Mouse (Mus musculus) limb, embryonic 12.5 days (tissue): ENCODE data around the gene Mfsd12. TPM values are rescaled to one million over a fixed set of nuclear protein-coding genes. Genes with fewer than 3 reads are reported as not detected.

Experiments
- ATAC-seq: fragments of 200-750 bp; cut with Nextera tagmentation; 2 replicates; pipeline ENCODE4 v1.8.0; 2017; ENCODE audit warnings: low read depth, moderate TSS enrichment; ENCODE audit not compliant: insufficient number of reproducible peaks, insufficient read depth, low FRiP score, low TSS enrichment
- H3K27ac ChIP-seq: fragments of 300-500 bp; sonication (generic); 2 replicates; pipeline ENCODE4 v1.5.1; 2016; ENCODE audit warnings: mild to moderate bottlenecking, moderate library complexity
- H3K27me3 ChIP-seq: fragments of 300-500 bp; sonication (generic); 2 replicates; pipeline ENCODE4 v1.6.1; 2016; ENCODE audit warnings: mild to moderate bottlenecking, moderate library complexity
- H3K36me3 ChIP-seq: fragments of 300-500 bp; sonication (generic); 2 replicates; pipeline ENCODE4 v1.6.1; 2016; ENCODE audit warnings: mild to moderate bottlenecking, moderate library complexity
- H3K4me1 ChIP-seq: fragments of 300-500 bp; sonication (generic); replicated peaks from 2 replicates; pipeline ENCODE4 v1.6.1; 2016
- H3K4me2 ChIP-seq: fragments of 300-500 bp; sonication (generic); 2 replicates; pipeline ENCODE4 v1.6.1; 2016; ENCODE audit warnings: mild to moderate bottlenecking, moderate library complexity
- H3K4me3 ChIP-seq: fragments of 300-500 bp; sonication (generic); replicated peaks from 2 replicates; pipeline ENCODE4 v1.5.1; 2016; ENCODE audit warnings: mild to moderate bottlenecking
- H3K9ac ChIP-seq: fragments of 300-500 bp; sonication (generic); replicated peaks from 2 replicates; pipeline ENCODE4 v1.6.1; 2016; ENCODE audit warnings: mild to moderate bottlenecking, moderate library complexity
- H3K9me3 ChIP-seq: fragments of 300-500 bp; sonication (generic); 2 replicates; pipeline ENCODE4 v1.6.1; 2016; ENCODE audit warnings: mild to moderate bottlenecking, moderate library complexity
- WGBS: fragments of 180-500 bp; shearing (Covaris S2); methylation state at CpG from one replicate; pipeline ENCODE4 v1.1.7; 2016; 5-methylcytosine and 5-hydroxymethylcytosine counted together
- polyA plus RNA-seq: library from polyadenylated mRNA; unstranded; fragments of >200 nt; fragmentation: Nextera tagmentation; extraction: Ambion mirVana; gene quantifications from 2 replicates; pipeline ENCODE4 v1.2.1, GENCODE M21; 2016

Mfsd12 gene
- polyA plus RNA-seq, 1 experiment from 2014 or later, result 13.3 TPM

DNA sequence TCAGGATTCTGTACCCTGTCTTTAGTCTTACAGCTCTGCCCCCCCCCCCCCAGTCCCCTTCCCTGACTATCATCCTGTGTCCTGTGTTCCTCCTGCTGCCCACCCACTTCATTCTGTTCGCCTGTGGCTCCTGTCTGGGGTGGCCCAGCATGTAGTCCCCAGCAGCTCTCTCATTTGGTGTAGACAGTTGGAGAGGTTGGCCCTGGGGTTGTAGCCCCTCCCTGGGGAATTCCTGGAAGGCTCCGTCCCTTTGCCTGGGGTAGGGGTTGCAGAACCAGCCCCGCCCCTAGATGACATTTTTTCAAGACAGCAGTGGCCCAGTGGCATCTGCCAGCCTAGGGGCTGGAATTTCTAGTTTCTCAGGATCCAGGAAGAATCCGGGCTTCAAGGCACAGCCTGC lies 918 bp downstream of the Mfsd12 start:
- H3K9me3 ChIP-seq, result no peaks in the 10 kb centered on the region
- H3K4me3 ChIP-seq, result peak overlapping the region; percentile 75
- H3K27me3 ChIP-seq, result peaks cover 28% of the 10 kb centered on the region
- H3K36me3 ChIP-seq, result peaks cover 16% of the 10 kb centered on the region; the same call in 1 of the 2 replicates
- ATAC-seq, result no peak
- WGBS, result 38% methylated on average over 4 of the region's 4 CpGs
- peaks cover 43% of the 10 kb centered on the region for H3K4me1 ChIP-seq
- peak overlapping the region; percentile 78 for H3K9ac ChIP-seq
- H3K4me2 ChIP-seq, result peak overlapping the region; percentile 94
- H3K27ac ChIP-seq, result no peak overlapping the region

DNA sequence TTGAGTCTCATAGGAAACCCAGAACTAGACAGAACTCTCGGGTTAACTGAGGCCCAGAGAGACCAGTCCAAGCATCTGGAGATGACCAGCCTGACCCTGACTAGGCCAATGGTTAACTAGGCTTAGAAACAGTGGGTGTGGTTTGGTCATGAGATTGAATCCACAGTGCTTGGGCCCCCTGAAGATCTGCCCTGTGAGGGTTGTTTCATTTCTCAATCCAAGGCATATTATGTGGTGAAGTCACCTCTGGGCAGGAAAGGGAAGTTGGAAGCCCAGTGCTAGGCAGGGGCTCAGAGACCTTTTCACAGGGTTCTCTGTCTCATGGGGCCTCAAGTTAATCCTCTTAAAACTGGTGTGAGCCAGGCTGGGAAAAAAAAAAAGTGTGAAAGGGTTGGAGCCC lies 1.6 kb downstream of the Mfsd12 start:
- Histone ChIP-seq H3K27ac (no peak overlapping the region), H3K9ac (peak overlapping the region; percentile 78; the same call in 1 of the 2 replicates), H3K4me1 (peaks cover 50% of the 10 kb centered on the region), H3K4me3 (no peak overlapping the region), H3K4me2 (peak overlapping the region; percentile 94; the same call in 1 of the 2 replicates), H3K27me3 (peaks cover 35% of the 10 kb centered on the region), H3K9me3 (no peaks in the 10 kb centered on the region), H3K36me3 (peaks cover 16% of the 10 kb centered on the region; the same call in 1 of the 2 replicates)
- no peak for ATAC-seq
- 56% methylated on average over 1 of the region's 1 CpGs for WGBS

GRCm38 (mm10) chr10:81360721-81361120 lies 3.4 kb downstream of the Mfsd12 start:
- Histone ChIP-seq H3K4me2 (no peak overlapping the region), H3K36me3 (peaks cover 16% of the 10 kb centered on the region; the same call in 1 of the 2 replicates), H3K27me3 (peaks cover 53% of the 10 kb centered on the region), H3K27ac (no peak overlapping the region), H3K9me3 (no peaks in the 10 kb centered on the region), H3K4me1 (peaks cover 64% of the 10 kb centered on the region), H3K9ac (no peak overlapping the region), H3K4me3 (no peak overlapping the region)
- 62% methylated on average over 8 of the region's 8 CpGs for WGBS
- no peak for ATAC-seq

- no peak overlapping the region for H3K4me3 ChIP-seq
- WGBS, result 77% methylated on average over 12 of the region's 12 CpGs
- no peak for ATAC-seq
- H3K4me2 ChIP-seq, result no peak overlapping the region
- H3K36me3 ChIP-seq, result peaks cover 30% of the 10 kb centered on the region
- 0 out of 2 replicates have a peak overlapping the region, but pooled peaks have one; percentile 18 for H3K9ac ChIP-seq
- peaks cover 61% of the 10 kb centered on the region for H3K27me3 ChIP-seq
- H3K27ac ChIP-seq, result no peak overlapping the region
- H3K4me1 ChIP-seq, result peaks cover 52% of the 10 kb centered on the region
- no peaks in the 10 kb centered on the region for H3K9me3 ChIP-seq
These were observed 5.2 kb downstream of the Mfsd12 start for GRCm38 (mm10) chr10:81362336-81362949.

DNA sequence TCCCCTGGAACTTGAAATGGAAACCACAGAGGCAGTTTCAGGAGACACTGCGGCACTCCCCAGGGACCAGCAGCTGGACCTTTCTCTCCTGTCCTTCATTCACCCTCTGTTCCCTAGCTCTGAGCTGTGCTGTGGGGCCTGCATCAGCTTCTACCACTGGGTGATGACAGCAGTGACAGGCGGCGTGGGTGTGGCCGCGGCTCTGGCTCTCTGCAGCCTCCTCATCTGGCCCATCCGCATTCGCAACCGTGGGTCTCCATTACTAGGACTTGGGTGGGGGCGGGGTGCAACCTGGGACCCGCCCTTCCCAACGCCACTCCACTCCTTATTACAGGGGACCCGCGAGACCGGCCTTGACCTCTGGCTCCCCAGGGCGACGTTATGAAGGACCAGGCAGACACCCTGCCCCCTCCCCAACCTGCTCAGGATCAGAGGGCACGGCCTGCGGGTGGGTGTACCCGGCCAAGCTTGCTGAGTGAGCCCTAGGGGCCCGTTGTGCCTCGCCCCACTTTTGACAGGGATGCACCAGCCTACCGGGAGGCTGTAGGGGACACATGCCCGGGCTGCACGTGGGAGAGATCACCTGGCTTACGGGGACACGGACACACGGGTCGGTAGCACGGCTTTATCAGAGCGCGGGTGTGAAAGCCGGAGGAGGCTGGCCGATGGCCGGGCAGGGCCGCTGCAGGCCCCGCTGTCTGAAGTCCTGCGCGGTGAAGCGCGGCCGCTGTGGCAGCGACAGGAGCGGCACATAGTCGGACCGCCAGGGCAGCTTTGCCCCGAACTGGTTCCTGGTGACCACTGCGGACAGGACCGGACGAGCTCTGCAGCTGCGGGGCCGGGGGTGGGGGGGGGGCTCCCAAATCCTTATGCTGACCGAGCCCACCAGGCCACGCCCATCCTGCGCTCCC lies 6.4 kb downstream of the Mfsd12 start:
- H3K36me3 ChIP-seq, result peaks cover 42% of the 10 kb centered on the region
- no peak overlapping the region for H3K27ac ChIP-seq
- peaks cover 40% of the 10 kb centered on the region for H3K4me1 ChIP-seq

DNA sequence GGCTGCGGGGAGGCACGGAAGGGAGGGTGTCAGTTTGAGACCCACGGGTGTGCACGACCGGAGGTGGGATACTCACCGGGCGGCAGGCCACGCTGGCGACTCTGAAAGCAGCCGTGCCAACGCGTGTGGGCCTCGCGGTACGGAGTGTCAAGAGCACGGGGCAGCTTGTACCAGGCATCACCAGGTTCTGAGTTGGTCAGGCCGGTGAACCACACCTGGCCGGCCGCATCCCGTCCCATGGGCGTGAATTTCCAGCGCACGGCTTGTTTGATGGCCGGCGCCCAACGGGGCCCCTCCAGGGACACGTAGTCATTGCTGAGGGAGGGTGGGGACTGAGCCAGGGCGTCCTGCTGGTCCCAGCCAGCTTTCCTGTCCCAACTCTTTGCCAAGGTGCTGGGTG lies 7.4 kb downstream of the Mfsd12 start:
- peaks cover 52% of the 10 kb centered on the region for H3K36me3 ChIP-seq
- no peak overlapping the region for H3K27ac ChIP-seq
- H3K9me3 ChIP-seq, result no peaks in the 10 kb centered on the region
- 13% methylated on average over 28 of the region's 28 CpGs for WGBS
- H3K4me3 ChIP-seq, result peak overlapping the region; percentile 37
- peaks cover 32% of the 10 kb centered on the region for H3K4me1 ChIP-seq
- ATAC-seq, result no peak; the same call in 1 of the 2 replicates
- H3K27me3 ChIP-seq, result peaks cover 49% of the 10 kb centered on the region
- peak overlapping the region; percentile 37; the same call in 1 of the 2 replicates for H3K9ac ChIP-seq
- peak overlapping the region; percentile 67 for H3K4me2 ChIP-seq

More for the DNA sequence above, 6.4 kb downstream of the Mfsd12 start:
- Histone ChIP-seq H3K27me3 (peaks cover 50% of the 10 kb centered on the region), H3K4me3 (peak overlapping the region; percentile 37), H3K4me2 (peak overlapping the region; percentile 67), H3K9me3 (no peaks in the 10 kb centered on the region), H3K9ac (peak overlapping the region; percentile 55)
- WGBS, result 9% methylated on average over 54 of the region's 54 CpGs
- no peak for ATAC-seq

DNA sequence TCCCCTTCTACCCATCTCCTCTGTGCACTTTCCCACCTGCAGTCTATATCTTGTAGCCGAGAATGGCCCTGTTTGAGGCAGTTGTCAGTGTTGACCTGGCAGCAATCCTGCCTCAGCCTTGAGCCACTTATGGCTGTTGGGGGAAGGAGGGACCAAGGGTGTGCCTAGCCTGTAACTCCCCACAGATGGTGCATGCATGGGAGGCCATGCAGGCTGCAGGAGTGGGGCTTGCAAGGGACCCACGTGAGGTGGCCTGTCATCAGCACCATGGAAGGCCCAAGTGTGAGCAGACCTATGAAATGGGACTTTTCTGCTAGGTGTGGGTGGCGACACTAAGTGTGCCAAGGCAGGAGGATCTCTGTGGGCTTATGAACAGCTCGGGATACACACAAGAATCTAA lies 7.8 kb downstream of the Mfsd12 start:
- Histone ChIP-seq H3K27ac (no peak overlapping the region), H3K27me3 (peaks cover 49% of the 10 kb centered on the region), H3K36me3 (peaks cover 56% of the 10 kb centered on the region), H3K9me3 (no peaks in the 10 kb centered on the region), H3K4me1 (peaks cover 28% of the 10 kb centered on the region), H3K9ac (no peak overlapping the region), H3K4me3 (peak overlapping the region; percentile 37), H3K4me2 (peak overlapping the region; percentile 67)
- WGBS, result 37% methylated on average over 4 of the region's 4 CpGs
- ATAC-seq, result 0 out of 2 replicates have a peak, but pooled peaks have one; percentile 5

GRCm38 (mm10) chr10:81365672-81366476 lies 8.6 kb downstream of the Mfsd12 start, which contains the start of gene 4930404N11Rik:
4930404N11Rik (minus strand) TSS chr10:81365816.
- no peak for ATAC-seq
- peak within 1 kb of the TSS; percentile 37 for H3K4me3 ChIP-seq
- H3K9ac ChIP-seq, result peak within 1 kb of the TSS; percentile 37; the same call in 1 of the 2 replicates
- H3K27me3 ChIP-seq, result peaks cover 49% of the 10 kb centered on the region
- WGBS, result 33% methylated on average over 12 of the region's 12 CpGs
- no peak within 1 kb of the TSS for H3K27ac ChIP-seq
- H3K36me3 ChIP-seq, result peaks cover 64% of the 10 kb centered on the region
- H3K4me1 ChIP-seq, result peaks cover 24% of the 10 kb centered on the region
- no peaks in the 10 kb centered on the region for H3K9me3 ChIP-seq
- H3K4me2 ChIP-seq, result peak within 1 kb of the TSS; percentile 67

DNA sequence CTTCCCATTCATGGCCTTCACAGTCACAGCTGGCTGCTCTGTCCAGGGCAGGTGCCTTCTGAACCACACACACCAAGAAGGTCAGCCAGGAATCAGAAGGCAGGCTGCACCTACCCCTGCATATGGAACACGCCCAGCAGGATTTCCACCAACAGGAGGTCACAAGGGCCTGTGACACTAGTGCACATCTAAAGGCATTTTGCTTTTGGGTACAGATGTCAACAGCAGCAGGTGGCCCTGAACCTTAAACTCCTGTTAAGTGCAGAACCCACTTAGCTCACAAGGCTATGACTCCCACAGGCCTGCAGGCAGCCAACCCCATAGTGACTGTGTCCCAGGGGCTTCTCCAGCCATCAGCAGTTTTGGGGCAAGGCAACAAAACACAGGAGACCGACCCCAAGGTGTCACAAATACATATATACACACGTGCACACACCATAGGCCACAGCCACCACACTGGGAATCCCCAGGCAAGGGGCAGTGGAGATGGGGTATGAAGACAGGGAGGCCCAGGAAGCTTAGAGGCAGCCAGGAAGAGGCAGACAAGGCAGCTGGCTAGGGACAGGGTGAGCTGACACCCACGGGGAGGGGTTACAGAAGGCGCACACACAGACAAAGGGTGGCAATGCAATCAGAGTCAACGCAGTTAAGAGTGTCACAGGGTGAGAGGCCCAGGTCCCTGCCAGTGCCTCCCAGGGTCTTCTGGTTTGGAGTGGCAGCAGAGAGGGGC lies 9.4 kb downstream of the Mfsd12 start:
- H3K9ac ChIP-seq, result no peak overlapping the region
- H3K27me3 ChIP-seq, result peaks cover 48% of the 10 kb centered on the region
- WGBS, result 86% methylated on average over 6 of the region's 6 CpGs
- no peak for ATAC-seq
- H3K27ac ChIP-seq, result no peak overlapping the region
- H3K36me3 ChIP-seq, result peaks cover 71% of the 10 kb centered on the region
- H3K4me3 ChIP-seq, result no peak overlapping the region
- no peak overlapping the region for H3K4me2 ChIP-seq
- H3K9me3 ChIP-seq, result no peaks in the 10 kb centered on the region
- peaks cover 22% of the 10 kb centered on the region for H3K4me1 ChIP-seq

DNA sequence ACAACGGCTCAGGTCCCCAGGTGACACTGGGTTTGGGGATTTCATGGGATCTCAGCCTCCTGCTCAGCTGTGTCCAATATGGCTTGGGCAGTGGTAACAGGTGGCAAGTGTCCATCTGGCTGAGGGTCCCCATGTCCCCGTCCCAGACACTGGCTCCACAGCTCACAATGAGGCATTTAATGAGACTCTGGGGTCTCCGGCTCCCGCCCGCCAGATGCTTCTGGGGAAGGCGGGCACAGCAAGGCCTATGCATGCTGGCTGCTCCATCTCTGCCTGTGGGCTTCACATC lies 9.9 kb downstream of the Mfsd12 start:
- H3K4me1 ChIP-seq, result peaks cover 22% of the 10 kb centered on the region

More for the DNA sequence above, 9.9 kb downstream of the Mfsd12 start:
- Histone ChIP-seq H3K9ac (no peak overlapping the region), H3K27me3 (peaks cover 43% of the 10 kb centered on the region), H3K9me3 (no peaks in the 10 kb centered on the region), H3K27ac (no peak overlapping the region), H3K4me3 (no peak overlapping the region), H3K36me3 (peaks cover 71% of the 10 kb centered on the region), H3K4me2 (no peak overlapping the region)
- 82% methylated on average over 6 of the region's 6 CpGs for WGBS
- ATAC-seq, result no peak
